Mouse (Mus musculus): ENCODE measurements around the gene Gm13691.
"Not testable (repeated sequence)": the region's sequence is repeated elsewhere in the genome, so short reads cannot be mapped to it uniquely, and the experiment has no call there.

DNA sequence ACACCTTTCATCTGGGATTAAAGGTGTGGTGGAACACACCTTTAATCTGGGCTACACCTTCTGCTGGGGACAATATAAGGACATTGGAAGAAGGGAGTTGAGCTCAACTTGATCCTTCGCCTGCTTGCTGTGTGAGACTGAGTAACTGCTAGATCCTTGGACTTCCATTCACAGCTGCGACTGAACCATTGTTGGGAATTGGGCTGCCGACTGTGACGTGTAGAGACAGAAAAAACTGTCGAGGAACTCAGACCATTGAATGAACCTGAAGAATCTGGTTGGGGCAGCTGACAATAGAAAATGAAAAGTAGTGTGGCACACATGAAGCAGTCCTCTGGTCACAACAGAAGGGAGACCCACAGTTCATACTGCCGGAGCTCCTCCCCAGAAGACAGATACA is 23.3 kb upstream of the Gm13691 start, which contains the start of gene Gm13695:
- TF ChIP-seq CTCF (IDR thresholded peaks at IDR 0.05; ENCODE audit: low read depth, low read length); POLR2A (IDR thresholded peaks at IDR 0.05; ENCODE audit: extremely low read depth, insufficient read depth, low read length): not testable (repeated sequence)
